Mouse (Mus musculus) heart, adult 2 months (tissue): Measurements from ENCODE around the gene Dok4. TPM values are rescaled to one million over a fixed set of nuclear protein-coding genes. Genes with fewer than 3 reads are reported as not detected.

ENCODE experiments used
- DNase-seq, 2 experiments: peaks; one replicate each; pipeline ENCODE4 v3.0.0; 2021
- H3K27ac ChIP-seq: fragments of 200-600 bp; 2 replicates; pipeline ENCODE4 v1.8.1; 2022
- H3K27me3 ChIP-seq: fragments of 200-500 bp; 2 replicates; pipeline ENCODE4 v1.6.1; 2012; ENCODE audit warnings: mild to moderate bottlenecking, low read length, inconsistent platforms, mixed read lengths; ENCODE audit not compliant: control insufficient read depth, insufficient read depth
- H3K36me3 ChIP-seq: fragments of 200-500 bp; 2 replicates; pipeline ENCODE4 v1.6.1; 2012; ENCODE audit warnings: low read length, inconsistent platforms; ENCODE audit not compliant: control insufficient read depth, insufficient read depth
- H3K4me1 ChIP-seq: fragments of 200-500 bp; 2 replicates; pipeline ENCODE4 v1.6.1; 2011; ENCODE audit warnings: low read length; ENCODE audit not compliant: control insufficient read depth, insufficient read depth
- H3K4me3 ChIP-seq: fragments of 200-600 bp; 2 replicates; pipeline ENCODE4 v1.8.1; 2022
- H3K79me2 ChIP-seq: fragments of 200-500 bp; replicated peaks from 2 replicates; pipeline ENCODE4 v1.6.1; 2012; ENCODE audit warnings: mild to moderate bottlenecking, inconsistent platforms, low read length, moderate library complexity, mixed read lengths; ENCODE audit not compliant: control insufficient read depth, insufficient read depth
- H3K9ac ChIP-seq: fragments of 200-500 bp; 2 replicates; pipeline ENCODE4 v1.6.1; 2012; ENCODE audit warnings: low read depth, mild to moderate bottlenecking, control low read depth, inconsistent platforms, low read length, mixed read lengths
- CTCF ChIP-seq: fragments of 200-600 bp; IDR thresholded peaks from 2 replicates; pipeline ENCODE4 v1.8.1; 2022; ENCODE audit warnings: antibody characterized with exemption, mild to moderate bottlenecking, moderate library complexity
- EP300 ChIP-seq: fragments of 200-500 bp; IDR thresholded peaks from 2 replicates; pipeline ENCODE4 v1.6.1; 2011; ENCODE audit warnings: low read depth, low read length, control low read depth; ENCODE audit not compliant: insufficient read depth
- POLR2A ChIP-seq: fragments of 200-500 bp; IDR thresholded peaks from 2 replicates; pipeline ENCODE4 v1.6.1; 2011; ENCODE audit warnings: mild to moderate bottlenecking, low read depth, low read length, control low read depth; ENCODE audit not compliant: insufficient read depth
- WGBS: fragments of 180-500 bp; shearing (Covaris S2); methylation state at CpG from one replicate; pipeline ENCODE4 v1.1.7; 2018; 5-methylcytosine and 5-hydroxymethylcytosine counted together
- intact Hi-C: fragments of 180-260 bp; cut with DNase I; formaldehyde crosslinking; loops from one replicate; pipeline ENCODE4 v1.15.1; 2025
- polyA plus RNA-seq: library from polyadenylated mRNA; depleted of rRNA; stranded (reverse); fragments of >200 nt; gene quantifications from 2 replicates; pipeline ENCODE4 v1.2.3, GENCODE M21; 2012
- total RNA-seq, 2 experiments: library from RNA; stranded (reverse); gene quantifications; 2 replicates each; pipeline ENCODE4 v1.2.3; 2021

Gene Dok4
- total and polyA plus RNA-seq, 3 experiments = 13.7 to 23.0 (median 14.8) TPM

DNA sequence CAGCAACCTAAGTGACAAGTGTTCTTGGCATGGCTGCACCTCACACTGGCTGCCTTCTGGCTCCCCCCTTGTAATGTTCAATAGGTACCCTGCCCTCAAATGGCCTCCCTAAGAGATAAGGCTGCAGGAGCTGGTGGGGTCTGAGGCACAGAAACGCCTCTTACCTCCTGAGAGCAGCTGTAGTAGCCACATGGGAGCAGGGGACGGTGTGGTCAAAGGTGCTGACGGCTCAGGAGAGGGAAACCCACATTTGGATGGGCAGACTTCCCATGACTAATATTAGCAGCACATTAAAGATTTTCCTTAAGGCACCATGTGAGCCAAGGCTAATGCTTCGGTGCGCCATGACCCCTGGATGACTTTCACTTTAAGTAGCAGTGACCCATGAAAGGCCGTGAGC, 24.5 kb upstream of the Dok4 start:
- no peaks in the 10 kb centered on the region for H3K27me3 ChIP-seq
- no peak overlapping the region for H3K9ac ChIP-seq
- peaks cover 21% of the 10 kb centered on the region for H3K4me1 ChIP-seq
- WGBS = 7% methylated on average over 6 of the region's 6 CpGs
- peak overlapping the region; percentile 73 for H3K27ac ChIP-seq
- DNase-seq = peak; percentile 42 to 43
- peaks cover 2% of the 10 kb centered on the region for H3K36me3 ChIP-seq
- TF ChIP-seq CTCF = no peak
- TF ChIP-seq POLR2A = no peak
- TF ChIP-seq EP300 = no peak
- intact Hi-C loops = no loop called here
- no peak overlapping the region for H3K4me3 ChIP-seq
- no peaks in the 10 kb centered on the region for H3K79me2 ChIP-seq

DNA sequence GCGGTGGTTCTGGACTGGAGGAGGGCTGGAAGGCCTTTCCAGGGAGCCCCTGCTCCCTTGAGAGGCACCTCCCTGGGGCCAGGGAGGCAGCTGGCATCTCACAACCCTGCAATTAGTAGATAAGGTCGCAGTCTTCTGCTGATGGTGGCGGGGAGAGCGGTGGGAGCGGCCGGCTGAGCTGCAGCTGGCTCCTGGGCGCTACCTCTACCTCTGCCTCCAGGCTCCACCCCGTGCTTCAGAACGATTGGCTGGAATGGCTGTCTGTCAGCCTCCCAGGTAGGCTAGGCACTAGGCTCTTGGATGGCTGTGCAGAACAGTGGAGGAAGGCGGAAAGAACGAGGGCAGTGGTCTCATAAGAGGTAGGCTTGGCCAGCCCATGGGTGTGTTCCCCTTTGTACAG, 23.1 kb upstream of the Dok4 start:
- intact Hi-C loops = no loop called here
- Histone ChIP-seq H3K79me2 (no peaks in the 10 kb centered on the region), H3K4me3 (no peak overlapping the region), H3K27me3 (no peaks in the 10 kb centered on the region), H3K36me3 (no peaks in the 10 kb centered on the region; the same call in 1 of the 2 replicates), H3K27ac (no peak overlapping the region), H3K4me1 (peaks cover 12% of the 10 kb centered on the region), H3K9ac (no peak overlapping the region)
- DNase-seq = no peak
- TF ChIP-seq POLR2A (no peak), EP300 (no peak), CTCF (no peak)
- WGBS = 51% methylated on average over 11 of the region's 11 CpGs

DNA sequence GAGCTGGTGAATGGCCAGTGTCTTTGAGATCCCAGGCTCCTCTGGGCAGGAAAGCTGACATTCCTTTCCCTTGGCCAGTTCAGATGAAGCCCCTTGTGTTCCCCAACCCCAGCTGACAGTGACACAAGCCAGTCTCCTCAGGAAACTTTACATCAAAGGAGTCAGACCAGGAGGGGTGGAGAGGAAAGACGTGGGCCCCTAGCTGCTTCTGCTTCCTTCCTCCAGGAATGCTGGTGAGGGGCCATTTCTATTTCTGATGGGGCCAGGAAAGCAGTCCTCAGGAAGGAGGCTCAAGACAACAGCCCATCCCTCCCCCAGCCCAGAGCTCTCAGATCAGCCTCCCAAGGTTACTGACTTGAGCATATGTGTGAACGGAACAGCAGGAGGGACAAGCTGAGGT, 16.8 kb upstream of the Dok4 start:
- no peak for DNase-seq
- Histone ChIP-seq H3K27me3 (no peaks in the 10 kb centered on the region), H3K4me3 (no peak overlapping the region), H3K4me1 (no peaks in the 10 kb centered on the region), H3K27ac (no peak overlapping the region), H3K9ac (no peak overlapping the region), H3K36me3 (no peaks in the 10 kb centered on the region), H3K79me2 (no peaks in the 10 kb centered on the region)
- intact Hi-C loops = no loop called here
- 27% methylated on average over 2 of the region's 2 CpGs for WGBS
- TF ChIP-seq EP300 (no peak), POLR2A (no peak), CTCF (no peak)

DNA sequence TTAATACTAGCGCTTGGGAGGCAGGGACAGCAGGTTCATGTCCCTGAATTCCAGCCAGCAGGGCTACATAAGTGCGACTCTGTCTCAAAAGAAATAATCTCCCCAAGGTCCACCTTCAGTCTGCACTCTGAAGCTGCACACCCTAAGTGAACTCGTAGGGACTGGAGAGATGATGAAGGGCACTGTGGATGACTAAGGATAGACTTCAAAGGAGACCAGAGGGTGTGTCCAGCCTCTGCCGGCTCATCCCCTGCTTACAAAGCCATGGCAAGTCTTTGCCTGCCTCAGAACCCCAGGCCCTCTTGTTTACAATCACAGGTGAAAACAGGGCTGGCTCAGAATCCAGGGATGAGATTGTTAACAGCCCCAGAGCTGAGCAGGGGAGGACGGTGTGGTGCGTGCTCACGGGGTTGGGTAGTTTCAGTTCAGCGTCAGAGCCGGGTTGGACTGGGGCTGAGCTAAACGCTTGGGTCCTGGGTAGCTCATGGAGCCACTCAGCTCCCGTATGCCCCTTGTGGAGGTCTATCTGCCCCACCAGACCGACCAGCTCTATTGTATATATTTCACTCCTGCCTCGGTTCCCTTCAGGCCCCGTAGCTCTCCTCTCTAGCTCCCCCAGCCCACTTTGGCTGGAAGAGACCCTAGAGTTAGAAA, 12.4 kb upstream of the Dok4 start:
- Histone ChIP-seq H3K27me3 (no peaks in the 10 kb centered on the region), H3K4me3 (no peak overlapping the region), H3K27ac (no peak overlapping the region), H3K4me1 (no peaks in the 10 kb centered on the region), H3K9ac (no peak overlapping the region), H3K79me2 (no peaks in the 10 kb centered on the region), H3K36me3 (no peaks in the 10 kb centered on the region)
- 48% methylated on average over 14 of the region's 14 CpGs for WGBS
- intact Hi-C loops = no loop called here
- TF ChIP-seq EP300 (no peak), POLR2A (no peak), CTCF (no peak)
- DNase-seq = no peak

DNA sequence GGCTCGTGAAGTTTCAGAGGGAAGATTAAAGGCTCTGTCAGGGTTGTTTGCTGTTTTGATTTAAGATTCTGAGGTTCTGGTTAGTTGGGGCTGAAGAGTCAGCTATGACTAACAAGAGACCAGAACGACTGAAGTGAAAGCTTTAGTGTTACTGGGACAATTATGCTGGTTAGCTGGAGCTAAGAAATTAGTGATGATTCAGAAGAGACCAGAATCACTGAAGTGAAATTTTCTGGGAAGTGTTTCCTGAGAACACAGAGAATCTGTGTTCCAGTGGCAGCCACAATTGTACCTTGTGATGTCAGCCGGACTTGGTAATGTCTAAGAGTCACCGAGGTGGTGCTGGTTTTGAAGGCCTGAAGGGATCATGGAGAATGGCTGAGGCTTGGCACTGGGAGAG, 4.6 kb upstream of the Dok4 start:
- intact Hi-C loops = no loop called here
- peaks cover 4% of the 10 kb centered on the region for H3K4me1 ChIP-seq
- 75% methylated on average over 4 of the region's 4 CpGs for WGBS
- H3K79me2 ChIP-seq = no peaks in the 10 kb centered on the region
- DNase-seq = no peak
- no peak for TF ChIP-seq CTCF
- no peak for TF ChIP-seq POLR2A
- H3K27me3 ChIP-seq = no peaks in the 10 kb centered on the region
- no peak overlapping the region for H3K9ac ChIP-seq
- no peak overlapping the region for H3K27ac ChIP-seq
- no peaks in the 10 kb centered on the region for H3K36me3 ChIP-seq
- H3K4me3 ChIP-seq = no peak overlapping the region

DNA sequence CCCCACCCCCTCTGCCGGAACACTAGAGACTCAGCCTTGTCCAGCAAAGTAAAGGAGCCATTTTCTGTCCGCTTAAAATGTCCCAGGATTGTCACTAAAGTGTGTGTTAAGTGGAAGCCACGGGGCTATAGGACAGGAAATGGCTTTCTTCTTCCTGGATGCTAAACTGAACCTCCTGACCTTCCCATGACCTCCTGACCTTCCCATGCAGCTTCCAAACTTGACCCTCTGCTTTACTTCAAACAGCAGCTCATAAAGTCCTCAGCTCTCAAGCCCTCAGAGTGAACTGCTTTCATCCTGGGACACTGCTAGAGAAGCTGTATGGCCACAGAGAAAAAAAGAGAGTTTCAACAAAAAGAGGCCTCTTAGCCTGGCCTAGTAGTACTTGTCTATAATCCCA, 690 bp upstream of the Dok4 start:
- Histone ChIP-seq H3K79me2 (no peaks in the 10 kb centered on the region), H3K9ac (no peak overlapping the region), H3K4me1 (peaks cover 9% of the 10 kb centered on the region), H3K27ac (peak overlapping the region; percentile 43; the same call in 1 of the 2 replicates), H3K4me3 (no peak overlapping the region), H3K27me3 (no peaks in the 10 kb centered on the region), H3K36me3 (no peaks in the 10 kb centered on the region)
- 44% methylated on average over 3 of the region's 3 CpGs for WGBS
- TF ChIP-seq EP300 (no peak), POLR2A (no peak), CTCF (no peak)
- intact Hi-C loops = no loop called here
- DNase-seq = no peak
